Mouse (Mus musculus) liver, adult 2 months (tissue): ENCODE measurements at regions not wholly inside any gene's neighbourhood (a gene's known extent, or its start where the extent isn't known, plus 50 kb on each side); places are given as distances from the start of the nearest gene placed in this dataset.

ENCODE experiments used
- CTCF ChIP-seq: fragments of 200-500 bp; IDR thresholded peaks from 2 replicates; pipeline ENCODE4 v1.5.1; 2011; ENCODE audit warnings: low read depth, low read length, control low read depth
- POLR2A ChIP-seq: fragments of 200-500 bp; IDR thresholded peaks from 2 replicates; pipeline ENCODE4 v1.6.1; 2011; ENCODE audit warnings: low read length, control low read depth; ENCODE audit not compliant: insufficient read depth; ENCODE audit errors: extremely low read depth

DNA sequence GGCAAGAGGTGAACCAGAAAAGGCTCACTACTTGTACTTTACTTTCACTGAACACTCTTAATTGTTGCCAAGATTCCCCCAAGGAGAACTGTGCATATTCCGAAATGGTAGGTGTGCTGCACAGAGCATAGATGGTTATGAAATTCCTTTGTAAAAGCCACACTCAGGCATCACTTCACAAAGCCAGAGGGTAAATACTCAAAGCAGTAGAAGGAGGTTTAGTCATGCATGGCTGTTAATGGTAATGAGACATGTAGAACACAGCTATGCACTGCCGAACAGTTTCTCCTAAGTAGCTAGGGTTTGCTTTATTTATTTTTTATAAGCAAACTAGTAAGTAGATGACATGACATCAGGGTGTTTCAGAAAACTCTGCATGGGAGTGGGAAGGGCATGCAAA, 556.2 kb downstream of the Nedd1 start:
- TF ChIP-seq CTCF: no peak
- TF ChIP-seq POLR2A: no peak
